15 mouse cellular contexts compared by ENCODE assay signal in the genomic region with DNA sequence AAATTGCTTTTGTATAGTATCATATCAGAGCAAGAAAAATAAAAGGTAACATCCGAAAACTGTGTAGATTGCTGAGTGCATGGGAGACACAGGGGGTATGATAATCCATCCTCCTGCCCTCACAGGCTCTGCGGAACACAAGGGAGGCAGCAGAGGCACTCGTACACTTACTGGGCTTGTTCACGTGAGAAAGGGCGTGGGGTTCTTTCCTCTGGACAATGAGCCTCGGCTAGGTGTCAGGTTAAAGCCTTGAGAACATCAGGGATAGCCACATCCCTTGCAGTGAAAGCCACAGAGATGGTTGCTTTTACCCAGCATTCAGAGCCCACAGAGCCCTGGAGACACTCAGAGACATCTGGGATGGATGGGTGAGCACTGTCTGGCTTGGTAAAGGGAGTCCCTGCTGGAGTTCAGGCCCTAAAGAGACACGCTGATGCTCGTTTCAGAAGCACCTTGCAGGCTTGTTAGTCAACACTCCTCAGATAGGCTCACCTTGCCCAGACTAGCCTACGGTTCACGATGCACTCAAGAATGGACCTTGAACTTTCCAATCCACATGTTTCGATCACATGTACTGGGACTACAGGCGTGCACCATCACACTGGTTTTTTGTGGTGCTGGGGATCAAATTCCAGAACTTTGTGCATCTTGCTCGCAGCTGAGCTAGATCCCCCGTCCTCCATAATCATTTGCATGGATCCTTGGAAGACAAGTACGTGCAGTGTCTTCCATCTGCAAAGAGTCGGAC.
A peak's percentile ranks its signal among the peaks of the same experiment; 100 is the strongest.
DNase-seq lines count a peak whose midpoint lies in the region; ATAC-seq and TF ChIP-seq lines count a peak whose summit lies in the region.
"Had no signal": no experiment of that assay in that cellular context is flagged by ENCODE, and none has a peak within 500 bp of the region (broad histone marks: within the 10 kb centered on the region; RNA-seq: fewer than 3 reads in every experiment).

No protein-coding gene starts in this region.

- no peaks in the 10 kb centered on the region for H3K27me3 ChIP-seq in heart, embryonic 10.5 days (ENCODE audit: insufficient read depth, poor library complexity, severe bottlenecking)
- H3K27me3 ChIP-seq in E14TG2a.4 (ENCODE audit: insufficient read depth, low read length): no peaks in the 10 kb centered on the region
- no peaks in the 10 kb centered on the region for H3K27me3 ChIP-seq in embryonic facial prominence, embryonic 14.5 days (replicated peaks; ENCODE audit: control insufficient read depth, insufficient read depth, low read length)
- H3K27me3 ChIP-seq: forebrain, embryonic 12.5 days; midbrain, embryonic 12.5 days had no signal

- DNase-seq in heart, embryonic 10.5 days (ENCODE audit: low spot score): no peak
- no peak for DNase-seq in heart, postnatal 25 days (ENCODE audit: low spot score)
- DNase-seq in embryonic facial prominence, embryonic 14.5 days (ENCODE audit: low spot score): no peak
- peak; percentile 21 for DNase-seq in kidney, postnatal 14 days
- no peak for DNase-seq in adrenal gland, postnatal 4 days (ENCODE audit: low spot score in 2 of 2)
- no peak for DNase-seq in spleen, postnatal 4 days (ENCODE audit: low spot score in 2 of 2)
- no peak for DNase-seq in gastrocnemius, postnatal 4 days (ENCODE audit: low spot score in 2 of 2)
- DNase-seq: cerebellum, adult 11-12 months; gastrocnemius, postnatal 10 days; lung, postnatal 14 days had no signal

- peak overlapping the region; percentile 10; the same call in 1 of the 2 replicates for H3K4me2 ChIP-seq in embryonic facial prominence, embryonic 14.5 days (ENCODE audit: low read depth, low read length)
- H3K4me2 ChIP-seq: forebrain, embryonic 12.5 days; midbrain, embryonic 12.5 days had no signal

- no peak for TF ChIP-seq CTCF in E14TG2a.4 (conservative IDR thresholded peaks at IDR 0.05; ENCODE audit: low read length)

- no peaks in the 10 kb centered on the region for H3K36me3 ChIP-seq in heart, embryonic 10.5 days
- no peaks in the 10 kb centered on the region for H3K36me3 ChIP-seq in E14TG2a.4 (ENCODE audit: insufficient read depth, low read length)
- no peaks in the 10 kb centered on the region for H3K36me3 ChIP-seq in embryonic facial prominence, embryonic 14.5 days (ENCODE audit: control insufficient read depth, insufficient read depth, low read length)
- H3K36me3 ChIP-seq: forebrain, embryonic 12.5 days; G1E; midbrain, embryonic 12.5 days had no signal

- WGBS in heart, embryonic 10.5 days: 79% methylated on average over 16 of the region's 16 CpGs
- WGBS in embryonic facial prominence, embryonic 14.5 days: 42% methylated on average over 16 of the region's 16 CpGs

- H3K4me3 ChIP-seq in heart, embryonic 10.5 days: no peak overlapping the region
- peak overlapping the region; percentile 58 for H3K4me3 ChIP-seq in E14TG2a.4 (replicated peaks; ENCODE audit: low read length)
- no peak overlapping the region for H3K4me3 ChIP-seq in embryonic facial prominence, embryonic 14.5 days (ENCODE audit: low read depth, low read length)
- H3K4me3 ChIP-seq: forebrain, embryonic 12.5 days; midbrain, embryonic 12.5 days had no signal

- ATAC-seq in embryonic facial prominence, embryonic 14.5 days (ENCODE audit: low read depth): no peak

- intact Hi-C loops in heart, postnatal 25 days (cut with DNase I): no loop called here

- H3K4me1 ChIP-seq in heart, embryonic 10.5 days: peaks cover 18% of the 10 kb centered on the region
- H3K4me1 ChIP-seq in E14TG2a.4 (replicated peaks; ENCODE audit: low read depth, low read length): peaks cover 74% of the 10 kb centered on the region
- peaks cover 26% of the 10 kb centered on the region for H3K4me1 ChIP-seq in embryonic facial prominence, embryonic 14.5 days (ENCODE audit: control insufficient read depth, insufficient read depth, low read length)
- H3K4me1 ChIP-seq: midbrain, embryonic 12.5 days had no signal

- no peaks in the 10 kb centered on the region for H3K9me3 ChIP-seq in heart, embryonic 10.5 days
- no peaks in the 10 kb centered on the region for H3K9me3 ChIP-seq in E14TG2a.4 (ENCODE audit: low read length)
- no peaks in the 10 kb centered on the region for H3K9me3 ChIP-seq in embryonic facial prominence, embryonic 14.5 days (ENCODE audit: control insufficient read depth, low read length)
- H3K9me3 ChIP-seq: forebrain, embryonic 12.5 days; G1E; midbrain, embryonic 12.5 days had no signal

- H3K27ac ChIP-seq in heart, embryonic 10.5 days: peak overlapping the region; percentile 56
- peak overlapping the region; percentile 86 for H3K27ac ChIP-seq in embryonic facial prominence, embryonic 14.5 days (replicated peaks; ENCODE audit: low read depth, low read length)
- H3K27ac ChIP-seq: forebrain, embryonic 12.5 days; liver, embryonic 14.5 days; midbrain, embryonic 12.5 days had no signal

- no peak overlapping the region for H3K9ac ChIP-seq in embryonic facial prominence, embryonic 14.5 days (ENCODE audit: low read depth, low read length)
- H3K9ac ChIP-seq: forebrain, embryonic 12.5 days; liver, embryonic 14.5 days; midbrain, embryonic 12.5 days had no signal
